Mouse (Mus musculus): ENCODE results near the gene Ccdc63.

Gene Ccdc63

GRCm38 (mm10) chr5:122085291-122085690 is 55.3 kb downstream of the Ccdc63 start:
- DNase-seq (ENCODE audit: low spot score) = no peak

- DNase-seq (ENCODE audit: low spot score) = no peak
Observed at GRCm38 (mm10) chr5:122084470-122084869, 56.2 kb downstream of the Ccdc63 start.

DNA sequence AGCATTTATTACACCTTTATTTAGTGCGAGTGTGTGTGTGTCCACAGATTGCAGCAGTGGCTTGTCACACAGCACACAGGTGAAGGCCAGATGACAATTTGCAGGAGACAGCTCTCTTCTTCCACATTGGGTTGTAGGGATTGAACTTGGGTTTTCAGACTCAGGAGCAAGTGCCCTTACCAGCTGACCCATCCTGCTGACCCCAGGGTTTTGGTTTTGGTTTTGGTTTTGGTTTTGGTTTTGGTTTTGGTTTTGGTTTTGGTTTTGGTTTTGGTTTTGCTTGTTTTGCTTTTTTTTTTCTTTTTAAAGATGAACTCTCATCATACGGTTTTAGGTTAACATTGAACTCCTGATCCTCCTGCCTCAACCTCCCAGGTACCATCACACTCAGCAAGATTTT is 57.3 kb downstream of the Ccdc63 start:
- no peak for DNase-seq (ENCODE audit: low spot score)

- no peak for DNase-seq (ENCODE audit: low spot score)
Observed at GRCm38 (mm10) chr5:122081471-122081870, 59.2 kb downstream of the Ccdc63 start.

GRCm38 (mm10) chr5:122080930-122081329 is 59.7 kb downstream of the Ccdc63 start:
- no peak for DNase-seq (ENCODE audit: low spot score)

- no peak for DNase-seq (ENCODE audit: low spot score)
Observed at GRCm38 (mm10) chr5:122079796-122080195, 60.8 kb downstream of the Ccdc63 start.

DNA sequence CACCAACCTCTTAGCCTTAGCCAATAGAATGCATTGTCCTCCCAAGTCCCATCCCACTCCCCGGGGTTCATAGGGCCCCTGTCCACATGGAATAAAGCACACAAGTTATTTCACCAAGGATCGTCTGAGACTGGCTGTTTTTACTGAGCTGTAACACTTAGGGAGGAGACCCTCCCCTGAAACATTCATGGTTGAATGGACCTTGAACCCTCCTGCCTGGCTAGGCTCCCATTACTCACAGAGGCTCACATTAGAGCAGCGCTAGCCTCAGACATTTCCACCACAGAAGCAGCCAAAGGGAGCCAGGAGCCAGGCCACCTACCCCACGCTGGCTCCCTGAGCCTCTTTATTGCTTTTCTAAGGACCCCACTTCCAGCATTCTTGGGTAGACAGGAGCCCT is 63.4 kb downstream of the Ccdc63 start:
- no peak for DNase-seq (ENCODE audit: low spot score)

DNA sequence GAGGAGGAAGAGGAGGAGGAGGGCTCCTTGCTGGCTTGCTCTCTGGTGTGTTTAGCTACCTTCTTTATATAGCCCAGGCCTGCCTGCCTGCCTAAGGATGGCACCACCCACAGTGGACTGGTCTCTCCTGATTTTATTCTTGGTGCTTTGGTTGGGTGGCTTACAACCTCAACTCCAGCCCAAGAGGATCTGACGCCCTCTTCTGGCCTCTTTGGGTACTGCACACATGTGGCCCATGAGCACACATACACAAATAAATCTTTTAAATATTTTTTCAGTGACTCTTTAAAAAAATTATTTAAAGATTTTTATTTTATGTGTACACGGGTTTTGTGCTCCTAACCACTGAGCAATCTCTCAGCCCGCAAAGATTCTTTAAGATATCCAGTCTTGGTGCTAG is 64.9 kb downstream of the Ccdc63 start:
- no peak for DNase-seq (ENCODE audit: low spot score)

GRCm38 (mm10) chr5:122071997-122072396 is 68.6 kb downstream of the Ccdc63 start:
- no peak for DNase-seq (ENCODE audit: low spot score)

GRCm38 (mm10) chr5:122070963-122071800 is 69.4 kb downstream of the Ccdc63 start:
- DNase-seq (ENCODE audit: low spot score) = no peak

DNA sequence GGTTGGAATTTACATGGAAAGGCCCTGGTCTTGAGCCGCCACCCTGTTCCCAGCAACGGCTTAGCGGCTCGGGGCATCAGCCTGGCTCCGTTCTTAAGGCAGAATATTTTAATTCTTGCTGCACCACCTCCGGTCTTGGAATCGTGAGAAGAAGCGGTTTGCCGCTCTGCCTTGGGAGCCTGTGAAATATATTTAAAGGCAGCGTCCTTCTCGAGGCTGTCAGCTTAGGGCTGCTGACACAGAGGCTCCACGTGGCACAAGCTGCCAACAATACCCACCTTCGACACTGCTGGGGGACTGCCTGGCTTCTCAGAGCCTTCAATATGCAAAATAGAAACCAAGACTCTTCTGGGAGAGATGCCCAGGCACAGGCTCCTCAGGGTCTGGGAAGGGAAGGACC is 72.1 kb downstream of the Ccdc63 start:
- no peak for DNase-seq (ENCODE audit: low spot score)

DNA sequence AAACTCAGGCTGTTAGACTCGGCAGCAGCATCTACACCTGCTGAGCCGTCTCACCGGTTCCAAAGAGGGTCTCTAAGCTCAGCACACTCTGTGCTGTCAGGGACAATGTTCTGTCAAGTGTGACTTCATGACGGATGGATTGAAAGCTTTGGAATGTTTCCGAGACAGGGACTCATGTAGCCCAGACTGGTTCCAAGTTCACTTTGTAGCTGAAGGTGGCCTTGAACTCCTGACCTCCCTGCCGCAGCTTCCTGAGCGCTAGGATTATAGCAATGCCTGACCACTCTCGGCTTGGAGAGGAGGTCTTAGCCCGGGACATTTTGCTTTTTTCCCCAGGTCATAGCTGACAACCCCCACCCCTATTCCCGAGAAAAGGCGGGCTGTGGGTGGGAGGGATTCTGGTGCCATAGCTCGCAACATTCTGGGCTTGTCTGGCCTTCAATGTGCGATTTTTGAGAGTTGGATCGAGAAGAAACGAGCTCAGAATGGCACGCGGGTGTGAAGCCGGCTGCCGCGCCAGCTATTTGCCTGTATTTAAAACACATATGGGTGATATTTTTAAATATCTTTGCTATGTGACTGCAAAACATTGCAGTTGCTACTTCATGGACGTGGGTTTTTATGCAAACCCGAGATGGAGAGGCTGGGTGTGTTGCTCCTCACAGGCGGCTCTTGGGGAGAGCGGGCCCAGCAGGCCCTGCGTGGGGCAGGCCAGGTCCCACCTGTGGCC is 77.3 kb downstream of the Ccdc63 start:
- DNase-seq (ENCODE audit: low spot score) = no peak

GRCm38 (mm10) chr5:122062479-122062878 is 78.1 kb downstream of the Ccdc63 start:
- no peak for DNase-seq (ENCODE audit: low spot score)

- DNase-seq (ENCODE audit: low spot score) = no peak
Observed at GRCm38 (mm10) chr5:122060767-122061333, 79.8 kb downstream of the Ccdc63 start.

DNA sequence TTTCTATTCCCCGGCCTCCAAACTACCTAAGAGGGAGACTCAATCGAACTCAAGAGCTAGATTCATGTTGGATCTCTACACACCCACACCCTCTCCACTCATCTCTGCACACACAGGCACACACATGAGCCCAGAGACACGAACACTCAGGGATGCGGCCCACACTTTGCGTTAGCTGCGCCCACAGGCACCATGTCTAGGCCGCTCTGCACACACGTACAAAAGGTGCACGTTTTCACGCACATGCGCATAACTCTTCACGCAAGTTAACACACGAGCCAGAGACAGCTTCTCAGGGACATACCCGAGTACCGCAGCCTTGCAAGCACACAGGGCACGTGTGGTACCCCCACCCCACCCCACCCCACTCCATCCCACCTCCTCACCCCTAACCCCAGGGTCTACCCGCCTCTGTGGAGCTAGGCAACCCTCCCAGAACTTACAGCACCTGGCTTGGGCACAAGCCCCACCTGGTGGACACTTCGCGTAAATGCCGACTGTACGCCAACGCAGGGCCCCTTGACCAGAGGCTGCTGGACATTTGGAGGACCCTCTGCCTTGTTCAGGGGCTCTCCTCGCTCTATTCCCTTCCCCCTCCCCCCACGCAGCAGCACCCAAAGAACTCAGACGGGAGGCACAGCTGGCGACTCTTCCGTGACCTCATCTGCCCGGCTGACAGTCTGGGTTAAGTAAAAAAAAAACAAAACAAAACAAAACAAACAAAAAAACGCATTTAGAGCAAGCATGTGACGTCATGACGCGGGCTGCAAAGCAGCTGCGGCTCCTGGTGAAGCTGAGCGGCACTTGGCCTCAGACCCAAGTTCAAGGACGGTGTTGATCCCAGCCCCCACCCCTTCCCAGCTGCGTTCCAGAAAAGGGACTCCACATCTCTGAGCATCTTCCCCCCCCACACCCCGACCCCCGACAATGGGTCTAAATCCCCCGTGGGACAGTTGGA is 81.3 kb downstream of the Ccdc63 start:
- peak; percentile 45 for DNase-seq (ENCODE audit: low spot score)
